Mouse (Mus musculus): ENCODE results near the gene Mknk2. TPM values are rescaled to one million over a fixed set of nuclear protein-coding genes. Genes with fewer than 3 reads are reported as not detected.

Gene Mknk2
- total RNA-seq, 2 experiments from 2014 or later, result 142 to 160 TPM

GRCm38 (mm10) chr10:80692249-80693165, 14.6 kb upstream of the Mknk2 start:
- DNase-seq, result no peak

DNA sequence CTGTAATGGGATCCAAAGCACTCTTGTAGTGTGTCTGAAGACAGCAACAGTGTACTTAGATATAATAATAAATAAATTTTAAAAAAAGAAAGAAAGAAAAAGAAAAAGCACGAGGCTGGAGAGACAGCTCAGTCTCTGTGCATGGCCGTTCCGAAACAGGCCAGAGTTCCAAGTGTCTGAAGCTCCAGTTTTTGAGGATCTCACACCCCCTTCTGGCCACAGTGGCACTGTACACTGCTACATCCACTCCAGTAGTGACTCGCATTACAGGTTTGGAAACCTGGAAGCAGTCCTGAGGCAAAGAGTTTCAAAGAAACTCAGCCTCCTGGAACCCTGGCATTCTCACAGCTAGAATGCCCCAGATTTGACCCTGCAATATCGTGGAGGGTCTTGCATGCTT, 9.9 kb upstream of the Mknk2 start:
- DNase-seq, result peak; percentile 62

DNA sequence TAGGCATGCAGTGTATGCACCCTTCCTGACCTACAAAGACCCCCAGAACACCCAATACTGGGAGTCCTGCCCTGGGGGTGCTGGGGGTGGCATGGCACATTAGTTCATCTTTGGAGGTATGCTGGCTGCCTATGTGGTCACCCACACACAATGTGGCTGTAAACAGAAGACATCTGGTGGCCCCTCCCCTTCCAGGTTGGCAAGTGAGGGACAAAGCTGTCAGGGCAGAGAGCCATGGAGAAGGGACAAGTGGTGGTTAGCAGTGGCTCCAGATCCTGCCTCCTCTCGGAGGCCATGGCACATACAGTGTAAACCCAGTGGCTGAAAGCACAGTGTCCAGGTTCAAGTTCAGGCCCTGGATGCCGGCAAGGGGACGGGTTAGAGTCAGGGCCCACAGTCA, 8.7 kb upstream of the Mknk2 start:
- DNase-seq, result no peak

DNA sequence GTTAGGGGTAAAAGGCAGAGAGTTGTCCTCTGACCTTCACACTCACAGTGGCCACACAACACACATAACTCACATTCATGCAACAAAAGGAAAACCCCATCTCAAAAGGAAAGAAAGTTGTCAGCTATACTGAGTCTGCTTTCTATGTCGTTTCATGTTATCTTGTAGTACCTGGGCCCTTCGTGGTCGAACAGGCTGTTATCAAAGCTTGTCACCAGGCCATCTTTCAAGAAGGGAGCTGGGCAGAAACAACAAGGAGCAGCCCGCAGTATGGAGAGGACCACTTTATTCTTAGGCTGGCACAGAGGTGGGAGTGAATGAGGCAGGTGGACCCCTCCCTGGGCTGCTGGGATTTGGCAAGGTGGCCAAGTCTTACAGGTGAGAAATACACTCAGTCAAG, 7.1 kb upstream of the Mknk2 start:
- no peak for DNase-seq

GRCm38 (mm10) chr10:80684214-80684613, 6.3 kb upstream of the Mknk2 start:
- DNase-seq, result no peak

DNA sequence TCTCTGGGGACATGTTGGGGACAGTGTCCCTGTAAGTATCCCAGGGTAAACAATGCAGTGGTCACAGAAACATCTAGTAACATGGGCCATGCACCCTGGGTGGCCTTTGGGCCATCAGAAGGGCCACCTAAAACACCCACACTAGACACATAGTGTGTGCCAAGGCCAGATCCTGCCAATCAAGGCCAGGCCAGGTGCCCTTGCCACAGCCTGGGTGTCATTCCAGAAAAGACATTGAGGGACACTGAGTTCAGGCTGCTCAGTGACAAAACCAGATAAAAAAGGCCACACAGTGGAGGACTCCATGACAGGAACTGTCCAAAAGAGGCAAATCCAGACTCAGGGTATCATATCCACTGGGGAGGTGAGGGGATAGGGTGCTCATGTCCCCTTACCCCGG, 5.7 kb upstream of the Mknk2 start:
- no peak for DNase-seq

DNA sequence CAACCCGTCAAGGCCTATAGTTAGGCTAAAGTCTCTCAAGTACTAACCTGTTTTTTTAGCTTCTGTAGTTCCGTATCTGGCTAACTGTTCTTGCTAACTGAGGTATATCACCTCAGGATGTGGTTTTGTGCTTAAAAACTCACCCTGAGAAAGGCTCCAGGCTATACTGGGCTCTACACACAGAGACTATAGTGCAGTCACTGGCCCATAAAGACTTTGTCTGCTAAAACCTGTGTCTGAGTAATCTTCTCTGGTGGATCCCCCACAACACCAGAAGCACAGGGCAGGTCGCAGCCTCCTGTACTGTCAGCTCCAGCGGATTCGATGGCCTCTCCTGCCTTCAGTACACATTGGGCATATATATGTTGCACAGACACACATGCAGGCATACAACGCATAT, 4.1 kb upstream of the Mknk2 start:
- no peak for DNase-seq

- DNase-seq, result no peak
Observed at GRCm38 (mm10) chr10:80680260-80680696, 2.4 kb upstream of the Mknk2 start.

GRCm38 (mm10) chr10:80679556-80680259, 1.8 kb upstream of the Mknk2 start:
- DNase-seq, result no peak

DNA sequence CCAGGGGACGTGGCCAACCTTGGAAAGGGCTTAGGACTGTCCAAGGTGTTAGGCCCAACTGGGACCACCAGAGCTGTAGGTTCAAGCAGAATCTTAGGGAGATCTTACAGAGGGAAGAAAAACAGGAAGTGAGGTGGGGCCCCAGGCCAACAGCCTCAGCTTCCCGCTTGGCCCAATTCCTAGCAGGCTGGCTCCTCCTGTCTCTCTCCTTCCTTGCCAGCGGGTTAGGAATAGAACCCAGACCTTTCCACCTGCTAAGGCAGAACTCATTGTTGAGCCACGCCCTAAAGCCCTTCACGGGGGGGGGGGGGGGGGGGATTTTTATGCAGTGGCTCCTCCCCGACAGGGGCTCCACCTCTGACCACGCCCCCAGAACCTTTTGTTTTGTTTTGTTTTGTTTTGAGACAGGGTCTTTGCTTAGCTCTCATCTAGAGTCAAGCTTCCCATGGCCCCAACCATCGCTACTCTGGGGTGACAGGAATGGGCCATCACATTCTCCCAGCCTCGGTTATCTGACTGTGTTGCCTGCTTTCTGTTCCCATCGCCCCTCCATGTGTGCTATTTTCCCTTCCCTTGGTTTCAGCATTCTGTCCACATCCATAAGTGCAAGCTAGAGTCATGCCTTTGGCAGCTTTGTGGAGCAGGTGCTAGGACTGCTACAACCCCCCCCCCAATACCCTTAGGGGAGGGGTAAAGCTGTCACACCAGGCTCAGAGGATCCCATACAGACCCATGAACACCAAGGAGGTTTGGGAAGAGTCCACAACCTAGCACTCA, 877 bp upstream of the Mknk2 start:
- DNase-seq, result no peak

GRCm38 (mm10) chr10:80677128-80677875, 610 bp downstream of the Mknk2 start:
- DNase-seq, result no peak

DNA sequence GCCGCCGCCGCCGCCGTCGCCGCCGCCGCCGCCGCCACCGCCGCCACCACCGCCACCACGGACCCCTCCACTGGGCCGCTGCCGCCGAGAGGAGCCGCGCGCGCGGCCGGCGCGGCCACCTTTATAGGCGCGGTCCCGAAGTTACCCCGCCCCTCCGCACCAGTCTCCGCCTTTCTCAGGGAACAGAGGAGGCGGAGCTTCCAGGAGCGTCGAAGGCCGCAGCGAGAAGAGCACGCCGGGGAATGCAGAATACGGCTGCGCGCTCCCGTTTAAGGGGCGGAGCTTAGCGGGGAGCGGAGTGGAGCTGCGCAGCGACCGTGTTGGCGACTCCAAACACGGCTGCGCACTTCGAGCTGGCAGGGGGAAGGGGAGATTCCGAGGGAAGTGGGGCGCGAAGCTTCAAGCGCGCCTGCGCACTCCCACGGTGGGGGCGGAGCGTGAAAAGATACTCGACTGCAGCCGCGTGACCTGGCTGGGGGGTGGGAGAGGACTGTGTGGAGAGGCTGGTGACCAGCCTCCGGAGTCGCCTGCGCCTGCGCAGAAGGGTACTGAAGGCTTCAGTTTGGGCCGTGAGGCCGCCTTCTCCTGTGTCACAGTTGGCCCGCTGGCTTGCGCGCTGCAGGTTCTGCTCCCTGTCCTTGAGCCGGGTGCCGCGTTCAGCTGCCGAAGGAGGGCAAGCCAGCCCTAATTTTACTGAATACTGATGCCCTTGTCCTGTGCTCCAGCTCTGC, 1.5 kb downstream of the Mknk2 start:
- peak; percentile 100 for DNase-seq

GRCm38 (mm10) chr10:80675405-80676197, 2.3 kb downstream of the Mknk2 start:
- no peak for DNase-seq

DNA sequence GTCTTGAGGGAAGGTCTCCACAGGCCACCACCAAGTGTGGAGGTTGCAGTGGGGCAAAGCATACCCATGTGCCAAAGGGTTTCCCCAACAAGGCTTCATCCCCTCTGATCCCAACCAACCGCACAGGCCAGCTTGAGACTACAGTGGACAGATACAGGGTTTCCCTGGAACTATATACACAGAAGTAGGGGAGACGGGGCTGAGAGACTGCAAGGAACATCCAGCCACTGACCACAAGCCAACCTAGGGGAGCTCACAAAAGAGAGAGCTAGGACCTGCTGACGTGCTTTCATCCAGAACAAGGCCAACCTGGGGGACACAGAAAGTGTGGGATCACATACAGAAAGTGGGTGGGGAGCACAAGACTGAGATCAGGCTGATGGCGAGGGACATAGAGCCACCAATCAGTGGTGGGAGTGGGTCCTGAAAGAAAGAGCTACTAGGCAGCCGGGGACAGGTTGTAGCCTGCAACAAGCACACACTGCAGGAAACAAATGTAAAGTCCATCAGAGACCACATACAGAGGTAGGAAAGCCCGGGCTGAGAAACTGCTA, 3.0 kb downstream of the Mknk2 start:
- no peak for DNase-seq

DNA sequence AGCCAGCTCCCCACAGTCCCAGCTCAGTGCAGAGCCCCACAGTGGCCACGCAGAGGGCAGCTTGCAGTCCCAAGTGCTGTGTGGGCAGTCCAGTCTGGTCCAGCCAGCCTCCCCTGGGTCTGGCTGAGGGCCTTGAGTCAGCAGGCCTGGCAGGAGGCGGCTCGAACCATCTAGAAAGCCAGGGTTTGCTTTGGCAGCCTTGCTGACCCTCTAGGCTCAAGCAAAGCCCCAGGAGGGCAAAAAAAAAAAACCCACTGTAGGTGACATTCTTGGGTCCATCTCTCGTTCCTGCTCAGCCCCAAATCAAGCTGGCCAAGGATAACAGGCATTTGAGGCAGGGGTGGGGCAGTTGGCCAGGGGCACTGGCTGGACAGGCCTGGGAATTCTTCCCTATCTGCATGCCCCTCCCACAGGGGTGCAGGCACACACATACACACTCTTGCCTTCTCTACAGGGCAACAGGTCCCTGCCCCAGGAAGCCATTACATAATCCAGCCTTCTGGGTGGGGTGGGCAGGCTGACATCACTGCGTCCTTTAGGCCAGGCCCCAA, 3.7 kb downstream of the Mknk2 start:
- DNase-seq, result no peak

- DNase-seq, result no peak
Observed at GRCm38 (mm10) chr10:80673690-80674089, 4.2 kb downstream of the Mknk2 start.

DNA sequence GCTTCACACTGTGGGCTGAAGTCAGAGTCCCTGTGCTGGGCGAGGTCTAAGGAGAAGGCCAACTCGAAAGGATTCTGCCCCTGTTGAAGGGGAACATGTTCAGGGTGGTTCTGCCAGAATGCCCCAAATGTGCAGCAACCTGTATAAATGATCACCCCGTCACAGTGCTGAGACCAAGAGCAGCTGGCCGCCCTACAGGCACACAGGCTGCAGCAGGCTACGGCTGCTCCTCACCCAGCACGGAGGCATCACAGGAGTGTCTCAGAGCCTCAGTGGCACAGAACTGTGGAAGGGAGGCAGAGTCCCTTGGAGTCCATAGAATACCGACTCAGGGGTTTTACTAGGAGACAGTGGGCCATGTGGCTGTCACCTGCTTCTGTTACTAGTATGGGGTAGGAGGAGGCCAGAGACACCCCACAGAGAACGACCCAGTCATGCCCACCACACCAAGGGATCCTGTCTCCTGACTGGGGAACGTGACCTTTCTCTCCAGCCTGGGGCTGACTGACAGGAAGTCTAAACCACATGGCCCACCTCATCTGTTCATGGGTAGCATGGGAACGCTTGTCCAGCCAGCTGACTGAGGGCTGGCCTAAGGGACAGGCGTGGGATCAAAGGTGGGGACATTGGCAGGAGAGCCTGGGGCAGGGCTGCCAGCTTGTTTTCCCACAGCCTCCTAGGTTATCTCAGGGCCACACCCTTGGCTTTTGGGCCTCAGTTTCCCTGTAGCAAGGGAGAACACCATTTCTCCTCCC, 5.8 kb downstream of the Mknk2 start:
- no peak for DNase-seq

DNA sequence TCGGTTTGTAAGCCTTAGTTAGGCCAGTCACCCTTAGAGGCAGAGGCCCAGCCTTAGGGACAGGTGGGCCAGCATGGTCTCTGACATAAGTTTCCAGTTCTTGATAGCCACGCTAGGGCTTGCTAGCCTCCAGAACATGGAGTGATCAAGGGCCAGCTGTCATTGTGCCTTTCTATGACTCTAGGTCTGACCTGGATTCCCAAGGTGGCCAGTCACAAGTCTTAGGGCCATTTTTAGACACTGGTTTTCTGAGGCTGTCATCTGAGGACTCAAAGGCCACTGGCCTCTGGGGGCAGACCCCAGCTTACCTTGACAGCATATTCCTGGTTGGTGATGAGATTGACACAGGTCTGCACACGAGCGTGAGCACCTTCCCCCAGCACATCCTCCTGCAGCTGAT, 6.7 kb downstream of the Mknk2 start:
- no peak for DNase-seq

- no peak for DNase-seq
Observed at GRCm38 (mm10) chr10:80670531-80670930, 7.4 kb downstream of the Mknk2 start.
